18 mouse cellular contexts compared by ENCODE assay signal in genomic region chr1:182424274-182424673, GRCm38 (mm10). TPM values are rescaled to one million over a fixed set of nuclear protein-coding genes. Genes with fewer than 3 reads are reported as not detected.
DNase-seq lines count a peak whose midpoint lies in the region; ATAC-seq lines count a peak whose summit lies in the region.
"Had no signal": no experiment of that assay in that cellular context is flagged by ENCODE, and none has a peak within 500 bp of the region (broad histone marks: within the 10 kb centered on the region; RNA-seq: fewer than 3 reads in every experiment).

No protein-coding gene starts in this region.

- ATAC-seq in heart, embryonic 12.5 days (ENCODE audit: insufficient number of reproducible peaks, low FRiP score), result no peak
- ATAC-seq: forebrain, embryonic 16.5 days had no signal

- 83% methylated on average over 2 of the region's 2 CpGs for WGBS in heart, embryonic 12.5 days
- WGBS in hindbrain, embryonic 10.5 days, result 91% methylated on average over 2 of the region's 2 CpGs

- no peaks in the 10 kb centered on the region for H3K27me3 ChIP-seq in heart, embryonic 12.5 days (replicated peaks)
- H3K27me3 ChIP-seq in hindbrain, embryonic 10.5 days (ENCODE audit: insufficient read depth, poor library complexity, severe bottlenecking), result no peaks in the 10 kb centered on the region
- H3K27me3 ChIP-seq: embryonic facial prominence, embryonic 15.5 days; hindbrain, embryonic 15.5 days had no signal

- no peak overlapping the region for H3K9ac ChIP-seq in heart, embryonic 12.5 days
- H3K9ac ChIP-seq: embryonic facial prominence, embryonic 15.5 days; hindbrain, embryonic 15.5 days had no signal

- no peaks in the 10 kb centered on the region for H3K9me3 ChIP-seq in heart, embryonic 12.5 days (replicated peaks)
- no peaks in the 10 kb centered on the region for H3K9me3 ChIP-seq in hindbrain, embryonic 10.5 days
- H3K9me3 ChIP-seq: embryonic facial prominence, embryonic 15.5 days; forebrain, embryonic 10.5 days; hindbrain, embryonic 15.5 days had no signal

- no peak overlapping the region for H3K4me3 ChIP-seq in heart, embryonic 12.5 days
- H3K4me3 ChIP-seq in hindbrain, embryonic 10.5 days, result no peak overlapping the region
- H3K4me3 ChIP-seq: embryonic facial prominence, embryonic 15.5 days; erythroblast, embryonic 14.5 days; forebrain, embryonic 10.5 days; heart, adult 2 months; hindbrain, embryonic 15.5 days had no signal

- peaks cover 44% of the 10 kb centered on the region for H3K4me1 ChIP-seq in heart, embryonic 12.5 days (replicated peaks)
- peaks cover 28% of the 10 kb centered on the region for H3K4me1 ChIP-seq in hindbrain, embryonic 10.5 days (replicated peaks)

- no peak overlapping the region for H3K27ac ChIP-seq in heart, embryonic 12.5 days (ENCODE audit: poor library complexity, severe bottlenecking)
- H3K27ac ChIP-seq in hindbrain, embryonic 10.5 days, result no peak overlapping the region
- H3K27ac ChIP-seq: embryonic facial prominence, embryonic 15.5 days; forebrain, embryonic 10.5 days; heart, adult 2 months; hindbrain, embryonic 15.5 days had no signal

- H3K4me2 ChIP-seq in heart, embryonic 12.5 days, result no peak overlapping the region
- H3K4me2 ChIP-seq: embryonic facial prominence, embryonic 15.5 days; heart, embryonic 11.5 days; hindbrain, embryonic 15.5 days had no signal

- H3K36me3 ChIP-seq in heart, embryonic 12.5 days, result peaks cover 5% of the 10 kb centered on the region
- peaks cover 8% of the 10 kb centered on the region for H3K36me3 ChIP-seq in hindbrain, embryonic 10.5 days

- peak; percentile 51 for DNase-seq in heart, adult 11 months
- peak; percentile 15 for DNase-seq in lung, postnatal 25 days (ENCODE audit: low spot score)
- no peak for DNase-seq in lung, postnatal 4 days
- DNase-seq in adipocyte (ENCODE audit: low spot score), result peak; percentile 62
- DNase-seq in hindbrain, embryonic 10.5 days (ENCODE audit: low spot score), result no peak
- DNase-seq: adrenal gland, postnatal 10 days; cerebellum, adult 18-20 months; cerebellum, adult 9-11 months; cerebellum, postnatal 36 days; gastrocnemius, postnatal 10 days; heart, adult 2 months had no signal

RNA-seq across cellular contexts. Expression of gene Trp53bp2, which starts 15.3 kb away (rescaled TPM):
- 18.9 and 19.8 TPM in 2 replicates for polyA plus RNA-seq in heart, embryonic 12.5 days (2016; fragmentation: Nextera tagmentation; extraction: Ambion mirVana)
- polyA plus RNA-seq in hindbrain, embryonic 10.5 days (2016; fragmentation: Nextera tagmentation; extraction: Ambion mirVana), result 24.2 and 25.8 TPM in 2 replicates

Comparison
In these comparisons a context has a peak if more than half of its experiments do, and no peak if none do; other contexts are left out.
1. DNase-seq: peak in heart, adult 11 months (single experiment), lung, postnatal 25 days (single experiment) and adipocyte (single experiment); none in lung, postnatal 4 days (0 of 2) and hindbrain, embryonic 10.5 days (single experiment).